ENCODE assay signal across 2 mouse cellular contexts in the genomic region with DNA sequence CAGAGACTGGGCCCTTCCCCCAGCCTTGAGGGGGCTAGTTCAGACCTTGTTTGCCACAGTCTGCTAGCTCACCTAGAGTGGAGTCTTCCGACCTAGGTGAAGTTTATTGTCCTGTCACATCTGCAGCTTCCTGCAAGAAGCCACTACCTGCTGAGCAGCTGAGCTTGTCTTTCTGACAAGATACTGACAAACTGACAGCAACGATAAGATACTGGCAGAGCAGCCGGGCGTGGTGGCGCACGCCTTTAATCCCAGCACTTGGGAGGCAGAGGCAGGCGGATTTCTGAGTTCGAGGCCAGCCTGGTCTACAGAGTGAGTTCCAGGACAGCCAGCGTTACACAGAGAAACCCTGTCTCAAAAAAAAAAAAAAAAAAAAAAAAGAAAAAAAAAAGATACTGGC. TPM values are rescaled to one million over a fixed set of nuclear protein-coding genes. Genes with fewer than 3 reads are reported as not detected.
"Had no signal": no experiment of that assay in that cellular context is flagged by ENCODE, and none has a peak within 500 bp of the region (broad histone marks: within the 10 kb centered on the region; RNA-seq: fewer than 3 reads in every experiment).

No protein-coding gene starts in this region.

RNA-seq across cellular contexts. Expression of a gene that starts 15.3 kb away (rescaled TPM):
- polyA plus RNA-seq: liver, adult 2 months had no signal

RNA-seq across cellular contexts. Expression of a gene that starts 17.1 kb away (rescaled TPM):
- total RNA-seq: monocyte, adult 5-6 weeks had no signal
